ENCODE assay signal across 8 mouse cellular contexts in the genomic region with DNA sequence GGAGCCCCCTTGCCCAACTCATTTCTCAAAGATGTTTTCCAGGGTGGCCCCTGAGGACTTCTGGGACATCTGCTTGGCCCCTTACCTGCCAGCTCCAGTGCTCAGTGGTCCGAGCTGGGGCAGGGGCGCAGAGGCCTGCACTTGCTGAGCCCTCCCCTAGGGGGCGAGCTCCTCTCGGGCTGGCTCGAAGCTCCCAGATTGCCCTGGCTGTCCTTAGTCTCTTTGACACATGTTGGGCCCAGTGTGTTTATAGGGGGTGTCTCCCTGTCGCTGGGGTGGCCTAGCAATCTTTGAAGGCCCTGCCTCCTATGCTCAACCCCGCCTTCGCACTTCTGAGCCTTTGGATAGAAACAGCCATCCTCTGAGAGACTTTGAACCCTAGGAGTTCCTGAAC. TPM values are rescaled to one million over a fixed set of nuclear protein-coding genes. Genes with fewer than 3 reads are reported as not detected.
A peak's percentile ranks its signal among the peaks of the same experiment; 100 is the strongest.
DNase-seq lines count a peak whose midpoint lies in the region; ATAC-seq and TF ChIP-seq lines count a peak whose summit lies in the region.

No protein-coding gene starts in this region.

- TF ChIP-seq EP300 in lung, postnatal 0 days (IDR thresholded peaks at IDR 0.05), result no peak

- H3K9ac ChIP-seq in lung, postnatal 0 days (replicated peaks; ENCODE audit: low read depth), result no peak overlapping the region

- ATAC-seq in lung, postnatal 0 days, result peak; percentile 40

- peaks cover 68% of the 10 kb centered on the region for H3K4me1 ChIP-seq in heart, embryonic 10.5 days
- H3K4me1 ChIP-seq in lung, postnatal 0 days (ENCODE audit: insufficient read depth, low read depth, low read length), result peaks cover 34% of the 10 kb centered on the region

- no peaks in the 10 kb centered on the region for H3K36me3 ChIP-seq in heart, embryonic 10.5 days
- no peaks in the 10 kb centered on the region for H3K36me3 ChIP-seq in lung, postnatal 0 days (ENCODE audit: insufficient read depth, low read length)

- peak overlapping the region; percentile 60; the same call in 1 of the 2 replicates for H3K27ac ChIP-seq in heart, embryonic 10.5 days
- no peak overlapping the region for H3K27ac ChIP-seq in lung, postnatal 0 days (ENCODE audit: low read length)

- WGBS in heart, embryonic 10.5 days, result 8% methylated on average over 8 of the region's 8 CpGs
- 11% methylated on average over 8 of the region's 8 CpGs for WGBS in lung, postnatal 0 days

- peak; percentile 49 for DNase-seq in urinary bladder, postnatal 14 days (ENCODE audit: low spot score)
- no peak for DNase-seq in urinary bladder, postnatal 10 days (ENCODE audit: low spot score)
- peak; percentile 75 to 81 for DNase-seq in cerebellum, postnatal 25 days
- DNase-seq in heart, embryonic 10.5 days (ENCODE audit: low spot score), result no peak
- DNase-seq in kidney, adult 9 months, result peak; percentile 91
- DNase-seq in lung, postnatal 0 days (ENCODE audit: low spot score), result peak; percentile 83
- peak; percentile 86 for DNase-seq in retina, embryonic 14.5 days (ENCODE audit: low spot score)
- DNase-seq in frontal cortex, postnatal 14 days (ENCODE audit: low spot score in 2 of 2), result no peak

- H3K27me3 ChIP-seq in heart, embryonic 10.5 days (ENCODE audit: insufficient read depth, poor library complexity, severe bottlenecking), result peaks cover 86% of the 10 kb centered on the region
- H3K27me3 ChIP-seq in lung, postnatal 0 days (replicated peaks; ENCODE audit: insufficient read depth, low read length), result no peaks in the 10 kb centered on the region

- peak; percentile 91 for TF ChIP-seq CTCF in lung, postnatal 0 days (IDR thresholded peaks at IDR 0.05)

- peak overlapping the region; percentile 74 for H3K4me3 ChIP-seq in heart, embryonic 10.5 days
- no peak overlapping the region for H3K4me3 ChIP-seq in lung, postnatal 0 days (ENCODE audit: low read depth, low read length)

- H3K9me3 ChIP-seq in heart, embryonic 10.5 days, result no peaks in the 10 kb centered on the region
- H3K9me3 ChIP-seq in lung, postnatal 0 days (ENCODE audit: low read length), result no peaks in the 10 kb centered on the region

- H3K4me2 ChIP-seq in lung, postnatal 0 days (replicated peaks; ENCODE audit: low read depth, low read length), result peak overlapping the region; percentile 99; the same call in 1 of the 2 replicates

RNA-seq across cellular contexts. Expression of gene Cbx4, which starts 5.6 kb away (rescaled TPM):
- polyA plus RNA-seq in heart, embryonic 10.5 days (2016; fragmentation: Nextera tagmentation; extraction: Ambion mirVana), result 8.9 and 9.0 TPM in 2 replicates
- 8.9 and 9.7 TPM in 2 replicates for polyA plus RNA-seq in lung, postnatal 0 days (2015; fragmentation: Nextera tagmentation; extraction: Ambion mirVana)

RNA-seq across cellular contexts. Expression of gene Cbx8, which starts 50.8 kb away (rescaled TPM):
- 9.1 and 9.7 TPM in 2 replicates for polyA plus RNA-seq in heart, embryonic 10.5 days (2016; fragmentation: Nextera tagmentation; extraction: Ambion mirVana)
- 9.4 and 9.8 TPM in 2 replicates for polyA plus RNA-seq in lung, postnatal 0 days (2015; fragmentation: Nextera tagmentation; extraction: Ambion mirVana)

Comparison
In these comparisons a context has a peak if more than half of its experiments do, and no peak if none do; other contexts are left out.
1. DNase-seq: peak in urinary bladder, postnatal 14 days (single experiment), cerebellum, postnatal 25 days (2 of 2), kidney, adult 9 months (single experiment), lung, postnatal 0 days (single experiment) and retina, embryonic 14.5 days (single experiment); none in urinary bladder, postnatal 10 days (single experiment), heart, embryonic 10.5 days (single experiment) and frontal cortex, postnatal 14 days (0 of 2).